Mouse (Mus musculus) limb, embryonic 14.5 days (tissue): ENCODE data around the gene Bach2. TPM values are rescaled to one million over a fixed set of nuclear protein-coding genes. Genes with fewer than 3 reads are reported as not detected.

Experiments
- ATAC-seq: fragments of 200-750 bp; cut with Nextera tagmentation; 2 replicates; pipeline ENCODE4 v1.8.0; 2017; ENCODE audit warnings: low read depth, moderate number of reproducible peaks, moderate TSS enrichment; ENCODE audit not compliant: low FRiP score
- DNase-seq: peaks from one replicate; pipeline ENCODE4 v3.0.0-alpha.2; 2015; ENCODE audit warnings: low spot score
- H3K27ac ChIP-seq: fragments of 300-500 bp; sonication (generic); replicated peaks from 2 replicates; pipeline ENCODE4 v1.5.1; 2014; ENCODE audit warnings: low read depth, mild to moderate bottlenecking, low read length, moderate library complexity, mixed read lengths
- H3K27me3 ChIP-seq: fragments of 300-500 bp; sonication (generic); 2 replicates; pipeline ENCODE4 v1.6.1; 2014; ENCODE audit warnings: low read length, mixed read lengths; ENCODE audit not compliant: control insufficient read depth, insufficient read depth
- H3K36me3 ChIP-seq: fragments of 300-500 bp; sonication (generic); 2 replicates; pipeline ENCODE4 v1.6.1; 2014; ENCODE audit warnings: mild to moderate bottlenecking, low read length, moderate library complexity, mixed read lengths; ENCODE audit not compliant: control insufficient read depth, insufficient read depth
- H3K4me1 ChIP-seq: fragments of 300-500 bp; sonication (generic); 2 replicates; pipeline ENCODE4 v1.6.1; 2014; ENCODE audit warnings: antibody characterized with exemption, low read length, mixed read lengths; ENCODE audit not compliant: control insufficient read depth, insufficient read depth
- H3K4me2 ChIP-seq: fragments of 300-500 bp; sonication (generic); replicated peaks from 2 replicates; pipeline ENCODE4 v1.6.1; 2014; ENCODE audit warnings: low read depth, mild to moderate bottlenecking, low read length, moderate library complexity; ENCODE audit not compliant: severe bottlenecking
- H3K4me3 ChIP-seq: fragments of 300-500 bp; sonication (generic); replicated peaks from 2 replicates; pipeline ENCODE4 v1.5.1; 2014; ENCODE audit warnings: low read length
- H3K9ac ChIP-seq: fragments of 300-500 bp; sonication (generic); 2 replicates; pipeline ENCODE4 v1.6.1; 2014; ENCODE audit warnings: mild to moderate bottlenecking, low read depth, low read length, moderate library complexity; ENCODE audit not compliant: severe bottlenecking
- H3K9me3 ChIP-seq: fragments of 300-500 bp; sonication (generic); 2 replicates; pipeline ENCODE4 v1.6.1; 2016; ENCODE audit warnings: low read length; ENCODE audit not compliant: control insufficient read depth
- POLR2A ChIP-seq: fragments of 200-500 bp; IDR thresholded peaks from 2 replicates; pipeline ENCODE4 v1.8.0; 2012; ENCODE audit warnings: inconsistent platforms, mild to moderate bottlenecking, moderate library complexity, borderline replicate concordance; ENCODE audit not compliant: insufficient read depth, insufficient read length; ENCODE audit errors: extremely low read depth
- WGBS: fragments of 180-500 bp; shearing (Covaris S2); extraction: QIAGEN DNeasy Blood & Tissue Kit; methylation state at CpG from one replicate; pipeline ENCODE4 v1.1.7; 2014; 5-methylcytosine and 5-hydroxymethylcytosine counted together
- polyA plus RNA-seq, 2 experiments: library from polyadenylated mRNA; depleted of rRNA in 1 of 2; stranded (reverse) in 1 of 2; unstranded in 1 of 2; fragments of >200 nt; fragmentation: Nextera tagmentation in 1 of 2; extraction: Ambion mirVana in 1 of 2; gene quantifications; 2 replicates each; pipeline versions ENCODE4 v1.2.1 to v1.2.3; 2012 to 2014

The Bach2 gene
- polyA plus RNA-seq, 2 experiments: 6.0 to 9.6 TPM

DNA sequence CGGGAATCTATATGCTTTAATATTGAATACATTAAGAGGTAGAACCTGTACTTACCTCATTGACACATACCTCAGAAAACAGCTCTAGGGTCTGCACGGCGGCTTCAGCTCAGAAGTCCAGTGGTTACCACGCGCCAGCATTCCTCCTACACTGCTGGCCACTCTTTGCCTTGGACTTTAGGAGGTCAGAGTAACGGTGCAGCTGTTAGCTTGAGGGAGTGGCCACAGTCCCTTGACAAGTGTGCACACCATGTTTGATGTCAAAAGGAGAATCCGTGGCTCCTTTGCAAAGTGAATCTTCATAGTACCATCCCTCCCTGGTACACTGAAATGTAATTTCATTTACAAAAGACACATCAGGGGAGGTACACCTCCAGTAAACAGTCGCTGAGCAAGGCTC is 179.3 kb downstream of the Bach2 start:
- no peaks in the 10 kb centered on the region for H3K9me3 ChIP-seq
- no peak for TF ChIP-seq POLR2A
- H3K4me1 ChIP-seq: 0 out of 2 replicates have a peak, but pooled peaks cover 3% of the 10 kb centered on the region
- H3K4me3 ChIP-seq: no peak overlapping the region
- ATAC-seq (no peak), DNase-seq (no peak)
- H3K9ac ChIP-seq: no peak overlapping the region
- H3K36me3 ChIP-seq: no peaks in the 10 kb centered on the region
- WGBS: 89% methylated on average over 8 of the region's 8 CpGs
- no peaks in the 10 kb centered on the region for H3K27me3 ChIP-seq
- H3K27ac ChIP-seq: no peak overlapping the region
- H3K4me2 ChIP-seq: no peak overlapping the region

GRCm38 (mm10) chr4:32421570-32421969 is 183.0 kb downstream of the Bach2 start:
- H3K4me3 ChIP-seq: no peak overlapping the region
- no peaks in the 10 kb centered on the region for H3K9me3 ChIP-seq
- H3K4me1 ChIP-seq: no peaks in the 10 kb centered on the region
- H3K4me2 ChIP-seq: no peak overlapping the region
- WGBS: 84% methylated on average over 8 of the region's 8 CpGs
- H3K36me3 ChIP-seq: no peaks in the 10 kb centered on the region
- no peak for ATAC-seq
- H3K9ac ChIP-seq: no peak overlapping the region
- no peak overlapping the region for H3K27ac ChIP-seq
- TF ChIP-seq POLR2A: no peak
- no peaks in the 10 kb centered on the region for H3K27me3 ChIP-seq
- no peak for DNase-seq

- ATAC-seq (no peak), DNase-seq (no peak)
- Histone ChIP-seq H3K9me3 (no peaks in the 10 kb centered on the region), H3K9ac (no peak overlapping the region), H3K36me3 (no peaks in the 10 kb centered on the region), H3K4me1 (no peaks in the 10 kb centered on the region), H3K27me3 (no peaks in the 10 kb centered on the region), H3K4me2 (no peak overlapping the region), H3K4me3 (no peak overlapping the region), H3K27ac (no peak overlapping the region)
- TF ChIP-seq POLR2A: no peak
- WGBS: 95% methylated on average over 4 of the region's 4 CpGs
These were observed 183.8 kb downstream of the Bach2 start for GRCm38 (mm10) chr4:32422427-32422826.

- H3K27ac ChIP-seq: no peak overlapping the region
- 76% methylated on average over 5 of the region's 5 CpGs for WGBS
- ATAC-seq: no peak
These were observed 185.1 kb downstream of the Bach2 start for GRCm38 (mm10) chr4:32423667-32424066.

DNA sequence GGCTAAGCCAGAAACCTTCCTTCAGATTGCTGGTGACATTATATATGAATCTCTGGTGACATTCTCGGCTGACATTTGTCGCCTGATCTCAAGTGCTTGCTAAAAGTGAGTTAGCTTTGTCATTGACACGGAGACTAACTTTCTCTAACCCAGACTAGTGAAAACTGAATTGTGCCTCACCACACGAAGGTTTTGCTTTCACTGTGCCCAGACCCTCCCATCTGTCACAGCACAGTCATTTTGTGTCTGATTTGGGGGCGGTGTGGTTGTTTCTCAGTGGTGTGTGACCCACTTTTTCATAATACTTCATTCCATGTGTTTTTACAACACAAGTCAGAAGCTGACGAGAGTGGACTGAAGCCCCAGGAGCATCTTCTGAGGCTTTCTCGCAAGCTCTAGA is 185.8 kb downstream of the Bach2 start:
- Histone ChIP-seq H3K4me1 (no peaks in the 10 kb centered on the region), H3K27me3 (no peaks in the 10 kb centered on the region), H3K4me2 (no peak overlapping the region), H3K36me3 (no peaks in the 10 kb centered on the region), H3K9me3 (no peaks in the 10 kb centered on the region), H3K27ac (no peak overlapping the region), H3K4me3 (no peak overlapping the region), H3K9ac (no peak overlapping the region)
- 83% methylated on average over 7 of the region's 7 CpGs for WGBS
- no peak for DNase-seq
- TF ChIP-seq POLR2A: no peak
- no peak for ATAC-seq

More at GRCm38 (mm10) chr4:32423667-32424066, 185.1 kb downstream of the Bach2 start:
- DNase-seq: no peak
- H3K9me3 ChIP-seq: no peaks in the 10 kb centered on the region
- TF ChIP-seq POLR2A: no peak
- H3K4me1 ChIP-seq: no peaks in the 10 kb centered on the region
- no peak overlapping the region for H3K4me2 ChIP-seq
- no peak overlapping the region for H3K9ac ChIP-seq
- no peak overlapping the region for H3K4me3 ChIP-seq
- H3K36me3 ChIP-seq: no peaks in the 10 kb centered on the region
- H3K27me3 ChIP-seq: no peaks in the 10 kb centered on the region

DNA sequence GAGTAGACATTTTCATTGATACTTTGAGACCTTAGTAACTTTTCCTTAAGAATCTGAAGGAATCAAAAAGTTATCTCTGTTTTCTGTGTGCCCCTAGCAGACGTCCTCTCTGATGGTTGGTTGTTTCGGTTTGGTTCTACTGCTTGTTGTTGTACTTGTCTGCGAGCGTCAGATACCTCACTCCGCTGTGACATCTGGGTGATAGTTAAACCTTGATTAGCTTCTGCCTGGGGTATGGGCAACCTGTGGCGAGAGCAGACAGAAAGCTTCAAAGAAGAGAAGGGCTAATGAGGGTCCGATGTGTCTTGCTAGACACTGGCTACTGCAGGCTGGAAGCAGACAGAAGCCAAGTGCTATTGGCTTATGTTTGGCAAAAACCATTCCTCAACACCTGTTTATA is 186.5 kb downstream of the Bach2 start:
- Histone ChIP-seq H3K36me3 (no peaks in the 10 kb centered on the region), H3K4me3 (no peak overlapping the region), H3K4me2 (no peak overlapping the region), H3K9me3 (no peaks in the 10 kb centered on the region), H3K9ac (no peak overlapping the region), H3K27ac (no peak overlapping the region), H3K4me1 (no peaks in the 10 kb centered on the region), H3K27me3 (no peaks in the 10 kb centered on the region)
- DNase-seq: no peak
- TF ChIP-seq POLR2A: no peak
- 73% methylated on average over 7 of the region's 7 CpGs for WGBS
- no peak for ATAC-seq
